Mouse (Mus musculus): Measurements from ENCODE around the gene Agtrap. TPM values are rescaled to one million over a fixed set of nuclear protein-coding genes. Genes with fewer than 3 reads are reported as not detected.
"Not testable (repeated sequence)": the region's sequence is repeated elsewhere in the genome, so short reads cannot be mapped to it uniquely, and the experiment has no call there.

The Agtrap gene
- polyA plus RNA-seq, 1 experiment: 20.9 TPM

DNA sequence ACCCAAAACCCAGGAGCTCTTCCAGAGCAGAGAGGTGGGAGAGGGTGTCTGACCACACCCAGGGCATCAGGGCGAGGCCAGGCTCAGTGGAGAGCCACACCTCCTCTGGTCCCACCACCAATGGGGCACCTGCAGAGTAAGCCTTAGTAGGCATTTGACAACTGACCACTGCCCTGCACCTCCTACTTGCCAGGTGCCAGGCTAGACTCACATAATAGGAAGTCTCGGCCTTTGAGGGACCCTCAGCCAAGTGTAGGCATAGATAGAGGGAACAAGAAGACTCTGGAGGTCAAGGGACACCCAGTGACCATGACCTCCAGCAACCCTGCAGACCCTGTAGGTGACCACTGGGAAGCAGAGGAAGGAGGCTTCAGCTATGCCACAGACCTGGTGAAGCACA lies 43.7 kb downstream of the Agtrap start:
- H3K4me3 ChIP-seq (replicated peaks; ENCODE audit: control insufficient read depth, low read depth, low read length): no peak overlapping the region
- TF ChIP-seq CTCF (IDR thresholded peaks at IDR 0.05; ENCODE audit: control insufficient read depth, insufficient read depth, low read length): no peak
- no peak for TF ChIP-seq POLR2A (IDR thresholded peaks at IDR 0.05; ENCODE audit: borderline replicate concordance, control insufficient read depth, low read depth, low read length)
- peaks cover 3% of the 10 kb centered on the region; the same call in 1 of the 2 replicates for H3K4me1 ChIP-seq (ENCODE audit: control insufficient read depth, insufficient read depth, low read length)
- 72% methylated on average over 2 of the region's 2 CpGs for WGBS
- no peak overlapping the region for H3K27ac ChIP-seq (ENCODE audit: control insufficient read depth, insufficient read depth, low read depth, low read length, poor library complexity)

DNA sequence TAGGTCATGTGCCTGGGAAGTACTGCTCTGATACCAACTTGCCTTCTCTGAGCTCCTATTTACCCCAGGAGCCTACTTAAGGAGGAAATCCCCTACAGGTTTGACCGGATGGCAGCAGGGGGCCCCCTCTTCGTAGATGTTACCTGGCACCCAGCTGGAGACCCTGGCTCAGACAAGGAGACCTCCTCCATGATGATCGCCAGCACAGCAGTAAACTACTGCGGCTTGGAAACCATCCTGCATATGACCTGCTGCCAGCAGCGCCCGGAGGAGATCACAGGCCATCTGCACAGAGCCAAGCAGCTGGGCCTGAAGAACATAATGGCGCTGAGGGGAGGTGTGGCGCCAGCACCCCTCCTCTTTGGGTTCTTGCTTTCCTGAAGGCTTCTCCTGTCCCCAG lies 44.5 kb downstream of the Agtrap start:
- not testable (repeated sequence) for H3K4me3 ChIP-seq (replicated peaks; ENCODE audit: control insufficient read depth, low read depth, low read length); H3K4me1 ChIP-seq (ENCODE audit: control insufficient read depth, insufficient read depth, low read length); H3K27ac ChIP-seq (ENCODE audit: control insufficient read depth, insufficient read depth, low read depth, low read length, poor library complexity)
- WGBS: 86% methylated on average over 7 of the region's 8 CpGs

DNA sequence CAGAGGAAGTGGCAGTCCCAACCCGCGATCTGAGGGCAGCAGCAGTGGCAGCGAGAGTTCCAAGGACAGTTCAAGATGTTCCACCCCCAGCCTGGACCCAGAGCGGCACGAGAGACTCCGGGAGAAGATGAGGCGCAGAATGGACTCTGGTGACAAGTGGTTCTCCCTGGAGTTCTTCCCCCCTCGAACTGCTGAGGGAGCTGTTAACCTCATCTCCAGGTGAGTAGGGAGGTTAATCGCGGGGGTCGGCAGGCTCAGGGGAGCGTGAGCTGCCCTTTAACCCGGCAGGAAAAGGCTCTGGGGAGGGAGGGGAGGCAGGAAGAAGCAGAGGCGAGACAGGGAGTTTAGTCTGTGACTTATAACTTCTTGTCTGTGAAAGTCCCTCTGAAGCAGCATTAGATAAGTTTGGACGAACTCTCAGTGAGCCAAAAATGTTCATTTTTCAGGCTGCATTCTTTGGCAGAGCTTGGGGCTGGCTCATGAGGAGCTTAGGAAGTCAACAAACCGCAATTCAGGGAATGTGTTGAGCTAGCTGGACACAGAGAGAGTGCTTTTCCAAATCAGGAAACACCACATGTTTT lies 46.1 kb downstream of the Agtrap start:
- peaks cover 3% of the 10 kb centered on the region; the same call in 1 of the 2 replicates for H3K4me1 ChIP-seq (ENCODE audit: control insufficient read depth, insufficient read depth, low read length)
- peak overlapping the region; percentile 40 for H3K4me3 ChIP-seq (replicated peaks; ENCODE audit: control insufficient read depth, low read depth, low read length)
- H3K27ac ChIP-seq (ENCODE audit: control insufficient read depth, insufficient read depth, low read depth, low read length, poor library complexity): 0 out of 2 replicates have a peak overlapping the region, but pooled peaks have one; percentile 2
- 5% methylated on average over 16 of the region's 16 CpGs for WGBS
- no peak for TF ChIP-seq CTCF (IDR thresholded peaks at IDR 0.05; ENCODE audit: control insufficient read depth, insufficient read depth, low read length)
- 0 out of 2 replicates have a peak, but pooled peaks have one; percentile 18 for TF ChIP-seq POLR2A (IDR thresholded peaks at IDR 0.05; ENCODE audit: borderline replicate concordance, control insufficient read depth, low read depth, low read length)

DNA sequence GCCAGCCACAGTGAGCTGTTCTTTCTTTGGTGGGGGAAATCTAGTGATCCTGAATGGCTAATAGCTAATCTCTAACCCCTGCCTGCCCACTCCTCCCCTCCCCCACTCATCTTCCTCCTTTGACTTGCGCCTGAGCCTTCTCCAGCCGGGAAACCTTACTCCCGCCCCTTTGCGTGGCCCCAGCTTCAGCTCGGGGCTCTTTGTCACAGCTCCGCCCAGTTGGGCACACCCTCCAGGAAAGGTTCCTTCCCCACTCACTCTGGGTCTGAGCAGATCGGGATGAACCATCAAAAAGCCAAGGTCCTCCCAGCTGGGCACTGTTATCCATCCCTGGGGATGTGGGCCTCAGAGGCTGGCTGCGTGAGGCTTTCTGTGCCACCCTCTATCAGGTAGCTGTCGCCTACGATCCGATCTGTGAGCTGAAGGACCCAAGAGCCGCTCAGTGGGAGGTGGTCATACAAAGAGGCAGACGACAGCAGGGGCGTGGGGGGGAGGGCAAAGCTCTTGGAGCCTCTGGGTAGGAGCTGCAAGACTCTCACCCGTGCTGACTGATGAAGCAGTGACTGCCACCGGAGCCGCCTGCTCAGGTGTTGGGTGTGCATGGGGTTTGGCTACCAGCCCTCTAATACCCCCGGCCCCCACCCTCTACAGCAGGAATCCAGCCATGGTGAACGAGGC lies 46.8 kb downstream of the Agtrap start:
- TF ChIP-seq CTCF (IDR thresholded peaks at IDR 0.05; ENCODE audit: control insufficient read depth, insufficient read depth, low read length): no peak
- TF ChIP-seq POLR2A (IDR thresholded peaks at IDR 0.05; ENCODE audit: borderline replicate concordance, control insufficient read depth, low read depth, low read length): no peak
- 2% methylated on average over 19 of the region's 19 CpGs for WGBS
- H3K4me1 ChIP-seq (ENCODE audit: control insufficient read depth, insufficient read depth, low read length): peaks cover 3% of the 10 kb centered on the region; the same call in 1 of the 2 replicates
- no peak overlapping the region; the same call in 1 of the 2 replicates for H3K27ac ChIP-seq (ENCODE audit: control insufficient read depth, insufficient read depth, low read depth, low read length, poor library complexity)
- H3K4me3 ChIP-seq (replicated peaks; ENCODE audit: control insufficient read depth, low read depth, low read length): peak overlapping the region; percentile 24

DNA sequence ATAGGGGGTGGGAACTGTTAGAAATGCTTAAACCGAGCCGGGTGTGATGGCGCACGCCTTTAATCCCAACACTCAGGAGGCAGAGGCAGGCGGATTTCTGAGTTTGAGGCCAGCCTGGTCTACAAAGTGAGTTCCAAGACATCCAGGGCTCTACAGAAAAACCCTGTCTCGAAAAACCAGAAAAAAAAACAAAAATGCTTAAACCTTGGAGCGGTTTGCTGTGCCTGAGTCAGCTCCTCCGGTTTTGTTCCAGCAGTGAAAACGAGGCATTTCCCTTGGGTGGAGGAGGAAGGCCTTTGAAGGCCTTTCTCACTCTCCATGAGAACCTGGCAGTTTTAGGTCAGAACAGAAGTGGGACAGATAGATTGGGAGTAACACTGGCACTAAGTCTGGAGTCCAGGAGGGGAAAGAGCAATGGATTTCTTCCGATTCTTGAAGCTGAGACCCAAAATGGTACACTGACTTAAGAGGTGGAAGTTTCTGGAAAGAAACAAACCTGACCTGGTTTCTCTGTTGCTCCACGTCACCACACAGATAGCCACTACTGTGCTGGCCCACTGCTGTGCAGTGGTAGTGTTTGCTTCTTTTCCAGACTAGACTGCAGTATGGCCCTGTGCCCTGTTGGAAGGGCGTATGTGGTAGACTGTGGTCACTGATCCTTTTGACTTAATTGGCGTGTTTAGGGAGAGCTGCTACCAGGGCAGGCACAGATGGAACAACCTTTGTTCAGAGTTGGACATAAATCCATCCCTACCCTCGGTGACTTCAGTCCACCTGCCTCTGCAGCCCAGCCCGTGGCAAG lies 47.6 kb downstream of the Agtrap start:
- peaks cover 3% of the 10 kb centered on the region; the same call in 1 of the 2 replicates for H3K4me1 ChIP-seq (ENCODE audit: control insufficient read depth, insufficient read depth, low read length)
- 72% methylated on average over 15 of the region's 15 CpGs for WGBS
- H3K27ac ChIP-seq (ENCODE audit: control insufficient read depth, insufficient read depth, low read depth, low read length, poor library complexity): no peak overlapping the region
- H3K4me3 ChIP-seq (replicated peaks; ENCODE audit: control insufficient read depth, low read depth, low read length): no peak overlapping the region
- TF ChIP-seq CTCF (IDR thresholded peaks at IDR 0.05; ENCODE audit: control insufficient read depth, insufficient read depth, low read length) (no peak), POLR2A (IDR thresholded peaks at IDR 0.05; ENCODE audit: borderline replicate concordance, control insufficient read depth, low read depth, low read length) (no peak)

DNA sequence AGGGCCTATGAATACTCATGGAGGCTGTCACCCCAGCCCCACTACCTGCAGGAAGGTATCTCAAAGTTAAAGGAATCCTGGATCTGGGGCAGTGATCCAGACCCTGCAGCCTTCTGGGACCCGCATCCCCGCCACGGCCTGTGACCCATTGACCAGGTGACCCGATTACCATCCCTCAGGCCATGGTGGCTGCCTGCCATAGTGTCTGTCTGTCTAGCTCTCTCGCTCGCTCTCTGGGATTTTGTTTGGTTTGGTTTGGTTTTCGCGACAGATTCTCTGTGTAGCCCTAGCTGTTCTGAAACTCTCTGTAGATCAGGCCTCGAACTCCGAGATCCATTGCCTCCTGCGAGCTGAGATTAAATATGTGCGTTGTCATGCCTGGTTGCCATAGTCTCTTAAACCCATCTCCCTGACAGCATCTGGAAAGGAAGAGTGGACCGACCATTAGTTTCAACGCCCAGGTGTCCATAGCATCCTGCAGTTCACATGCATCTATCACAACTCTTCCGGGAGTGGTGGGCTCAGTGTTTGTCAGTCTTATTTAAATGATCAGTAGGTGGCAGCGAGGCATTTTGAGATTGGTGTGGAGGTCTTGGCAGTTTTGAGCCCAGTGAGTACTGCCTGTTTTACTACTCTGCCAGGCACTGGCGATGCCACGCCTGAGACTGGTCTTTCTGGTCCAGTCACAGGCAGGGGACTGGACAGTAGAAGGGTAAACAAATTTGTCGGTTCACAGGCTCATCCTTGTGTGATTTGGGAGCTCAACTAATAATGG lies 48.4 kb downstream of the Agtrap start:
- 22% methylated on average over 19 of the region's 19 CpGs for WGBS
- H3K4me3 ChIP-seq (replicated peaks; ENCODE audit: control insufficient read depth, low read depth, low read length): peak overlapping the region; percentile 75
- H3K4me1 ChIP-seq (ENCODE audit: control insufficient read depth, insufficient read depth, low read length): peaks cover 3% of the 10 kb centered on the region; the same call in 1 of the 2 replicates
- H3K27ac ChIP-seq (ENCODE audit: control insufficient read depth, insufficient read depth, low read depth, low read length, poor library complexity): peak overlapping the region; percentile 56
- no peak for TF ChIP-seq POLR2A (IDR thresholded peaks at IDR 0.05; ENCODE audit: borderline replicate concordance, control insufficient read depth, low read depth, low read length)
- no peak for TF ChIP-seq CTCF (IDR thresholded peaks at IDR 0.05; ENCODE audit: control insufficient read depth, insufficient read depth, low read length)

DNA sequence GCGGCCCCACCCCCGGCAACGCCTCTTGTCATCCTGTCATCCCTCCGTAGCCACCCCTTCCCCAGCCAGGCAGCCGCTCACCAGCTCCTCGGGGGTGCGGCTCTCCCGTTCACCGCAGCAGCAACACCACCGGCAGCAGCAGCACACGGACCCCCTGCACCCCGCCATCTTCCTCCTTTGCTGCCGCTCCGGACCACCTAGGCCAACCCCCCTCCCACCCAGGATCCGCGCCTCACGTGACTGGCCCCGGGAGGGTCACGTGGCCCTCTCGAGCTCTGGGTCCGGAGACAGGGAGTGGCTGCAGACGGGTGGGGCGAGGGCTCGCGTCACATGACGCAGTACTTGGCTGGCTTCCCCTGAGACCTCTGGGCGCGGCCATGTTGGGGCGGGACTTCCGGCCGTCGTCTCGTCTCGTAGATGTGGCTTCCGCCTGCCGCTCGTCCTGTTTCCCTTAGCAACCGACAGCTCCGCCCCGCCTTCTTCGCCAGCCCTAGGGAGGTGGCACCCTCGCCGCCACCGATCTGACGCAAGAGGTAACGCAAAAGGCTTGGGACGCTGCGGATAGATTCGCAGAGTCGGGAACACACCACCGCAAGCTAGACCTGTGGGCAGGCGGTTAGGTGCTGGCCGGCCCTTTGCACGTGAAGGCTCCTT lies 49.1 kb downstream of the Agtrap start, which contains the start of the genes Clcn6 and Mthfr:
TSS of gene Clcn6 (minus strand) at position 222 of the 654 bp plus-strand sequence.
TSS of gene Mthfr (plus strand) at position 478 of the 654 bp plus-strand sequence.
- WGBS: under 1% methylated on average over 54 of the region's 54 CpGs
- TF ChIP-seq CTCF (IDR thresholded peaks at IDR 0.05; ENCODE audit: control insufficient read depth, insufficient read depth, low read length): no peak
- peak; percentile 75 for TF ChIP-seq POLR2A (IDR thresholded peaks at IDR 0.05; ENCODE audit: borderline replicate concordance, control insufficient read depth, low read depth, low read length)
- Histone ChIP-seq H3K4me3 (replicated peaks; ENCODE audit: control insufficient read depth, low read depth, low read length) (peak within 1 kb of the TSS; percentile 85), H3K4me1 (ENCODE audit: control insufficient read depth, insufficient read depth, low read length) (peaks cover 3% of the 10 kb centered on the region; the same call in 1 of the 2 replicates), H3K27ac (ENCODE audit: control insufficient read depth, insufficient read depth, low read depth, low read length, poor library complexity) (peak within 1 kb of the TSS; percentile 93)
